Mouse (Mus musculus): ENCODE measurements around the gene Fam172a.

- no peak for TF ChIP-seq POLR2A (IDR thresholded peaks at IDR 0.05; ENCODE audit: borderline replicate concordance, extremely low read depth, low read depth, low read length)
- TF ChIP-seq CTCF (IDR thresholded peaks at IDR 0.05; ENCODE audit: insufficient read depth, low read length): no peak
Observed at GRCm38 (mm10) chr13:78183004-78183403, 481.2 kb downstream of the Fam172a start.

Measured in lung, adult 2 months (tissue).